Mouse (Mus musculus) kidney, postnatal 25 days (tissue): ENCODE measurements around the gene 4930469K13Rik.

Experiments used
- DNase-seq, 2 experiments: peaks; one replicate each; pipeline ENCODE4 v3.0.0; 2021; ENCODE audit warnings: mixed read lengths in 2 of 2

Gene 4930469K13Rik

GRCm38 (mm10) chr11:33934286-33934685 is 164.1 kb downstream of the 4930469K13Rik start:
- DNase-seq = no peak

GRCm38 (mm10) chr11:33932386-33933111 is 165.8 kb downstream of the 4930469K13Rik start:
- DNase-seq = peak in 1 of 2 experiments; percentile 6

- DNase-seq = peak; percentile 60 to 66
These were observed 166.4 kb downstream of the 4930469K13Rik start for GRCm38 (mm10) chr11:33931836-33932385.

GRCm38 (mm10) chr11:33929412-33929811 is 168.9 kb downstream of the 4930469K13Rik start:
- DNase-seq = no peak

GRCm38 (mm10) chr11:33928658-33929057 is 169.7 kb downstream of the 4930469K13Rik start:
- DNase-seq = peak in 1 of 2 experiments; percentile 71

GRCm38 (mm10) chr11:33927836-33928235 is 170.5 kb downstream of the 4930469K13Rik start:
- no peak for DNase-seq

- DNase-seq = no peak
These were observed 171.0 kb downstream of the 4930469K13Rik start for GRCm38 (mm10) chr11:33927321-33927720.

GRCm38 (mm10) chr11:33926551-33926950 is 171.8 kb downstream of the 4930469K13Rik start:
- DNase-seq = peak; percentile 31 to 65

GRCm38 (mm10) chr11:33925778-33926177 is 172.6 kb downstream of the 4930469K13Rik start:
- DNase-seq = no peak
